ENCODE assay signal across 7 mouse cellular contexts in the genomic region with DNA sequence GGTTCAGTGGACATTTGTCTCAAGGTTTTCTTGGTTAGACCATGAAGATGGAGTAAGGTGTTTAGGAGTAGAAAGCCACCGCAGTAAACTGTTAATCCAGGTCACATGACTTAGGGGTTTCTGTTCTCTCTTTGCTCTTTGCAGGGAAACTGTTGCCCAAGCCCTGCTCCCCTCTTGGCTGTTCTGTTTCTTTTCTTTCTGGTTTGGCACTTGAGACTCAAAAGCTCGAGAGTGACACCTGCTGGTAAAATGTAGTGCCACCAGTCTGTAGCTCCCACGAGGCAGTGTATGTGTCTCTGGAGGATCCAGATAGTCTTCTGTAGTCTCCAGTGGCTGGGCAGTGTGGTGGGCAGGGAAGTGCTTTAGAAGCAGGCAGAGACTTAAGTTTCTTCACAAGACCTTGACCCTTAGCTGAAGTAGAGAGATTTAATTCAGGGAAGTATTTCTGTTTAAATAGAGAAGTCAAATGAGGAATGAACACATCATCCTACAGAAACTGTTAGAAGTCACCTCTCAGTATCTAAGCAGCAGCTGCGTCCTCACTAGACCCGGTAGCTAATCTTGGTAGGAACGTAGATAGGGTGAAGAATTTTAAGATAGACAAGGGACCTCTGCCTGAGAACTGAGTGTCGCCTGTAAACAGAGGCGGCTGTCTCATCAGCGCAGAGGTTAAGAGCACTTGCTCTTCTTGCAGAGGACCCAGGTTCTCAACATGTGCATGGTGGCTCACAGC. TPM values are rescaled to one million over a fixed set of nuclear protein-coding genes. Genes with fewer than 3 reads are reported as not detected.
DNase-seq lines count a peak whose midpoint lies in the region; ATAC-seq lines count a peak whose summit lies in the region.

No protein-coding gene starts in this region.

- no peak overlapping the region for H3K9ac ChIP-seq in intestine, embryonic 15.5 days
- no peak overlapping the region for H3K9ac ChIP-seq in midbrain, embryonic 11.5 days (ENCODE audit: low read length)

- H3K27me3 ChIP-seq in intestine, embryonic 15.5 days (replicated peaks): no peaks in the 10 kb centered on the region
- no peaks in the 10 kb centered on the region for H3K27me3 ChIP-seq in midbrain, embryonic 11.5 days (ENCODE audit: control insufficient read depth, insufficient read depth, low read length)

- intact Hi-C loops in gastrocnemius, postnatal 36 days (cut with DNase I): loop anchor here (2.0 to 5.0 kb wide), 2 partner anchors 84 to 259 kb away; no protein-coding TSS in a partner anchor
- intact Hi-C loops in left cerebral cortex, postnatal 25 days (cut with DNase I): loop anchor here (1.0 to 2.0 kb wide), 2 partner anchors 18 to 85 kb away; no protein-coding TSS in a partner anchor

- no peak overlapping the region for H3K27ac ChIP-seq in intestine, embryonic 15.5 days
- no peak overlapping the region for H3K27ac ChIP-seq in midbrain, embryonic 11.5 days (ENCODE audit: low read depth, low read length)

- H3K36me3 ChIP-seq in intestine, embryonic 15.5 days: no peaks in the 10 kb centered on the region
- H3K36me3 ChIP-seq in midbrain, embryonic 11.5 days (ENCODE audit: control insufficient read depth, insufficient read depth, low read length): no peaks in the 10 kb centered on the region

- WGBS in intestine, embryonic 15.5 days: 57% methylated on average over 9 of the region's 9 CpGs
- WGBS in midbrain, embryonic 11.5 days: 52% methylated on average over 9 of the region's 9 CpGs

- H3K4me1 ChIP-seq in intestine, embryonic 15.5 days (replicated peaks): 0 out of 2 replicates have a peak, but pooled peaks cover 2% of the 10 kb centered on the region
- H3K4me1 ChIP-seq in midbrain, embryonic 11.5 days (ENCODE audit: control insufficient read depth, insufficient read depth, low read length): no peaks in the 10 kb centered on the region; the same call in 1 of the 2 replicates

- H3K4me2 ChIP-seq in intestine, embryonic 15.5 days (replicated peaks): no peak overlapping the region
- H3K4me2 ChIP-seq in midbrain, embryonic 11.5 days: no peak overlapping the region

- peak; percentile 39 for DNase-seq in adrenal gland, adult 8-10 months
- DNase-seq in embryo, embryonic 11 days: peak; percentile 88
- peak; percentile 54 to 60 for DNase-seq in gastrocnemius, postnatal 36 days
- DNase-seq in left cerebral cortex, postnatal 25 days (ENCODE audit: low spot score in 2 of 2): peak; percentile 86 to 91
- DNase-seq in midbrain, embryonic 11.5 days (ENCODE audit: low spot score, missing footprints): peak; percentile 97
- peak; percentile 52 for DNase-seq in spleen, adult 12 weeks (ENCODE audit: low spot score)

- ATAC-seq in intestine, embryonic 15.5 days: peak; percentile 89
- peak; percentile 80 for ATAC-seq in midbrain, embryonic 11.5 days (ENCODE audit: low FRiP score)

- H3K9me3 ChIP-seq in intestine, embryonic 15.5 days: no peaks in the 10 kb centered on the region
- H3K9me3 ChIP-seq in midbrain, embryonic 11.5 days (ENCODE audit: control insufficient read depth, low read length): no peaks in the 10 kb centered on the region

- H3K4me3 ChIP-seq in intestine, embryonic 15.5 days (replicated peaks): no peak overlapping the region
- no peak overlapping the region for H3K4me3 ChIP-seq in midbrain, embryonic 11.5 days (ENCODE audit: low read depth, low read length)

RNA-seq across cellular contexts. Expression of a gene that starts 43.8 kb away (rescaled TPM):
- not detected for total RNA-seq in adrenal gland, adult 8-10 months (2022)
- total RNA-seq in gastrocnemius, postnatal 36 days (2021): under 1 TPM in 1 of 2 experiments, not detected in 1; 0.15 TPM
- not detected in 2 replicates for polyA plus RNA-seq in intestine, embryonic 15.5 days (2015; fragmentation: Nextera tagmentation; extraction: Ambion mirVana)
- not detected for total RNA-seq in left cerebral cortex, postnatal 25 days (2021)
- 0.07 TPM in 1 of 2 replicates, not detected in the other for polyA plus RNA-seq in midbrain, embryonic 11.5 days (2014; fragmentation: Nextera tagmentation; extraction: Ambion mirVana)

Comparison
In these comparisons a context has a peak if more than half of its experiments do, and no peak if none do; other contexts are left out.
1. DNase-seq: peak in every context shown above with its lines; median percentile 97 in midbrain, embryonic 11.5 days; 88 in left cerebral cortex, postnatal 25 days; 88 in embryo, embryonic 11 days; 57 in gastrocnemius, postnatal 36 days; 52 in spleen, adult 12 weeks; 39 in adrenal gland, adult 8-10 months.